8 mouse cellular contexts compared by ENCODE assay signal in genomic region chr16:57393161-57393560, GRCm38 (mm10). TPM values are rescaled to one million over a fixed set of nuclear protein-coding genes. Genes with fewer than 3 reads are reported as not detected.
DNase-seq lines count a peak whose midpoint lies in the region; ATAC-seq and TF ChIP-seq lines count a peak whose summit lies in the region.

No protein-coding gene starts in this region.

- peak overlapping the region; percentile 27; the same call in 1 of the 2 replicates for H3K9ac ChIP-seq in CH12.LX (ENCODE audit: insufficient read depth, low read depth)
- H3K9ac ChIP-seq in limb, embryonic 12.5 days (replicated peaks), result no peak overlapping the region

- peaks cover 5 to 54% of the 10 kb centered on the region in 2 experiments; a peak in 3 of 4 replicates for H3K4me1 ChIP-seq in CH12.LX (ENCODE audit: control insufficient read depth in 1 of 2, insufficient read depth in 2 of 2)
- H3K4me1 ChIP-seq in brown adipose tissue, adult 24 weeks (ENCODE audit: control insufficient read depth, insufficient read depth, insufficient read length, low read length), result peaks cover 2% of the 10 kb centered on the region; the same call in 1 of the 2 replicates
- H3K4me1 ChIP-seq in limb, embryonic 12.5 days (replicated peaks), result peaks cover 21% of the 10 kb centered on the region

- peak; percentile 48 for TF ChIP-seq POLR2A in CH12.LX (IDR thresholded peaks at IDR 0.05; ENCODE audit: low read depth, low read length)

- H3K79me2 ChIP-seq in CH12.LX (replicated peaks; ENCODE audit: control insufficient read depth, extremely low read depth, insufficient read depth, poor library complexity, severe bottlenecking), result no peaks in the 10 kb centered on the region

- dilution Hi-C loops in CH12.LX (cut with MboI; ENCODE audit: extremely low pct_ligation_motif_present, extremely low pct_unique_long_range_greater_than_20kb, low sequenced_read_pairs), result no loop called here

- H3K27ac ChIP-seq in CH12.LX (ENCODE audit: insufficient read depth, low read depth), result peak overlapping the region; percentile 10; the same call in 1 of the 2 replicates
- peak overlapping the region; percentile 62 for H3K27ac ChIP-seq in brown adipose tissue, adult 24 weeks (replicated peaks; ENCODE audit: low read depth, low read length)
- H3K27ac ChIP-seq in limb, embryonic 12.5 days, result peak overlapping the region; percentile 68

- TF ChIP-seq CTCF in CH12.LX (conservative IDR thresholded peaks at IDR 0.05 in 1 of 2, IDR thresholded peaks at IDR 0.05 in 1 of 2; ENCODE audit: low read depth in 2 of 2, low read length in 2 of 2), result no peak

- peak; percentile 9 for TF ChIP-seq RAD21 in CH12.LX (IDR thresholded peaks at IDR 0.05; ENCODE audit: low read depth, low read length)

- intact Hi-C loops in heart, postnatal 10 days (cut with DNase I), result loop anchor here (5.0 kb wide), 1 partner anchor 66 kb away; no protein-coding TSS in a partner anchor

- peaks cover 0 to 10% of the 10 kb centered on the region in 2 experiments for H3K36me3 ChIP-seq in CH12.LX (replicated peaks in 1 of 2; ENCODE audit: control insufficient read depth in 1 of 2, insufficient read depth in 1 of 2, low read length in 1 of 2)
- H3K36me3 ChIP-seq in limb, embryonic 12.5 days, result no peaks in the 10 kb centered on the region

- peak; percentile 82 for TF ChIP-seq EP300 in CH12.LX (IDR thresholded peaks at IDR 0.05; ENCODE audit: low read length)

- in situ Hi-C loops in CH12.LX (cut with MboI; ENCODE audit: low pct_ligation_motif_present, low pct_unique_long_range_greater_than_20kb, low sequenced_read_pairs), result loop anchor here (10.0 to 25.0 kb wide), 3 partner anchors 88 to 281 kb away; partner anchors contain the start of gene Tomm70a

- peak overlapping the region in 1 of 3 experiments; percentile 14 for H3K4me3 ChIP-seq in CH12.LX (replicated peaks in 1 of 3; ENCODE audit: low read depth in 2 of 3, low read length in 2 of 3, poor library complexity in 1 of 3)
- peak overlapping the region; percentile 41 for H3K4me3 ChIP-seq in brown adipose tissue, adult 24 weeks (ENCODE audit: insufficient read depth, low read depth, low read length)
- no peak overlapping the region for H3K4me3 ChIP-seq in limb, embryonic 12.5 days (replicated peaks)

- H3K9me3 ChIP-seq in CH12.LX (replicated peaks; ENCODE audit: low read length), result no peaks in the 10 kb centered on the region
- no peaks in the 10 kb centered on the region for H3K9me3 ChIP-seq in limb, embryonic 12.5 days

- no peak for ATAC-seq in limb, embryonic 12.5 days (ENCODE audit: insufficient number of reproducible peaks, insufficient read depth, low FRiP score, low TSS enrichment, low read depth)

- peak; percentile 89 for DNase-seq in CH12.LX (ENCODE audit: extremely low read depth)
- DNase-seq in heart, postnatal 10 days, result peak; percentile 68 to 70
- no peak for DNase-seq in cerebellum, postnatal 10 days
- no peak for DNase-seq in natural killer cell, adult 2 months (ENCODE audit: low spot score in 2 of 2)
- DNase-seq in left cerebral cortex, adult 8-10 months (ENCODE audit: low spot score in 2 of 2), result no peak
- no peak for DNase-seq in cerebellum, postnatal 36 days

- no peaks in the 10 kb centered on the region for H3K27me3 ChIP-seq in CH12.LX (replicated peaks)
- H3K27me3 ChIP-seq in limb, embryonic 12.5 days, result no peaks in the 10 kb centered on the region

- peak overlapping the region; percentile 56 for H3K4me2 ChIP-seq in CH12.LX (ENCODE audit: insufficient read depth, low read depth, poor library complexity, severe bottlenecking)
- H3K4me2 ChIP-seq in limb, embryonic 12.5 days, result peak overlapping the region; percentile 41

- 37% methylated on average over 11 of the region's 11 CpGs for WGBS in limb, embryonic 12.5 days

TF ChIP-seq in CH12.LX, 34 proteins besides CTCF, POLR2A, EP300 and RAD21:
- TF ChIP-seq ZMIZ1 (IDR thresholded peaks at IDR 0.05; ENCODE audit: low read depth, low read length) (no peak), E2F4 (IDR thresholded peaks at IDR 0.05; ENCODE audit: insufficient replicate concordance, low read depth, low read length) (no peak), POLR2AphosphoS2 (IDR thresholded peaks at IDR 0.05; ENCODE audit: low read depth, low read length) (no peak), TCF12 (IDR thresholded peaks at IDR 0.05; ENCODE audit: low read depth, low read length) (peak; percentile 65), CHD2 (IDR thresholded peaks at IDR 0.05; ENCODE audit: low read length) (peak; percentile 83), JUN (IDR thresholded peaks at IDR 0.05; ENCODE audit: insufficient read depth, low read depth, low read length) (peak; percentile 95), TBP (conservative IDR thresholded peaks at IDR 0.05; ENCODE audit: low read depth, low read length) (no peak), HCFC1 (IDR thresholded peaks at IDR 0.05; ENCODE audit: low read depth, low read length) (peak; percentile 54), ZKSCAN1 (IDR thresholded peaks at IDR 0.05; ENCODE audit: borderline replicate concordance, low read depth, low read length) (no peak), ZC3H11A (IDR thresholded peaks at IDR 0.05; ENCODE audit: low read depth, low read length) (no peak), MYC (IDR thresholded peaks at IDR 0.05; ENCODE audit: low read depth, low read length) (no peak), MEF2A (IDR thresholded peaks at IDR 0.05; ENCODE audit: borderline replicate concordance, low read depth, low read length) (peak; percentile 99), ELF1 (IDR thresholded peaks at IDR 0.05; ENCODE audit: low read depth, low read length) (peak; percentile 87), SIN3A (IDR thresholded peaks at IDR 0.05; ENCODE audit: low read length) (peak; percentile 79), RCOR1 (conservative IDR thresholded peaks at IDR 0.05; ENCODE audit: low read depth, low read length) (peak; percentile 44; the same call in 1 of the 2 replicates), NRF1 (IDR thresholded peaks at IDR 0.05; ENCODE audit: low read depth, low read length) (no peak), JUND (conservative IDR thresholded peaks at IDR 0.05; ENCODE audit: low read depth, low read length) (peak; percentile 88), IRF4 (IDR thresholded peaks at IDR 0.05; ENCODE audit: low read depth, low read length) (peak; percentile 87), GABPA (IDR thresholded peaks at IDR 0.05; ENCODE audit: insufficient replicate concordance, low read depth, low read length) (no peak), SMC3 (IDR thresholded peaks at IDR 0.05; ENCODE audit: low read depth, low read length) (peak; percentile 11; the same call in 1 of the 2 replicates), ETS1 (conservative IDR thresholded peaks at IDR 0.05; ENCODE audit: low read depth, low read length) (peak; percentile 100), MAX (IDR thresholded peaks at IDR 0.05; ENCODE audit: low read length) (peak; percentile 64), UBTF (IDR thresholded peaks at IDR 0.05; ENCODE audit: low read depth, low read length) (peak; percentile 57; the same call in 1 of the 2 replicates), KAT2A (IDR thresholded peaks at IDR 0.05; ENCODE audit: insufficient replicate concordance, low read length) (no peak), USF1 (IDR thresholded peaks at IDR 0.05; ENCODE audit: low read depth, low read length) (no peak), PAX5 (IDR thresholded peaks at IDR 0.05; ENCODE audit: low read length) (no peak), MAFK (IDR thresholded peaks at IDR 0.05; ENCODE audit: insufficient replicate concordance, low read length) (0 out of 2 replicates have a peak, but pooled peaks have one; percentile 52), MAZ (IDR thresholded peaks at IDR 0.05; ENCODE audit: low read depth, low read length) (peak; percentile 63; the same call in 1 of the 2 replicates), NELFE (IDR thresholded peaks at IDR 0.05; ENCODE audit: low read depth, low read length) (no peak), MXI1 (IDR thresholded peaks at IDR 0.05; ENCODE audit: low read depth, low read length) (peak; percentile 31; the same call in 1 of the 2 replicates), BHLHE40 (IDR thresholded peaks at IDR 0.05; ENCODE audit: low read depth, low read length) (peak; percentile 71)
TF ChIP-seq in CH12.LX: peak in this region for 18.

RNA-seq across cellular contexts. Expression of gene Filip1l, which starts 40.3 kb away (rescaled TPM):
- 2.0 and 2.1 TPM in 2 replicates for total RNA-seq in CH12.LX (2012; rRNA removed)
- 5.7 and 6.8 TPM in 2 replicates for total RNA-seq in CH12.LX (2014; rRNA removed)
- 17.6 and 17.9 TPM in 2 replicates for polyA plus RNA-seq in CH12.LX (2012; ENCODE audit: insufficient read length, low read depth)
- 9.1 and 11.5 TPM in 2 replicates for polyA plus RNA-seq in brown adipose tissue, adult 24 weeks (2012; ENCODE audit: insufficient read depth, insufficient read length, missing spikeins)
- total RNA-seq in heart, postnatal 10 days (2021), result 10 to 100 TPM; 51.6 to 56.2 TPM
- 25.5 and 30.4 TPM in 2 replicates for polyA plus RNA-seq in limb, embryonic 12.5 days (2016; fragmentation: Nextera tagmentation; extraction: Ambion mirVana)
- 1 to 10 TPM; 2.5 to 3.6 (median 3.4) TPM for total RNA-seq in left cerebral cortex, adult 8-10 months (2022)

Comparison
In these comparisons a context has a peak if more than half of its experiments do, and no peak if none do; other contexts are left out.
1. DNase-seq: peak in CH12.LX (single experiment) and heart, postnatal 10 days (2 of 2); none in cerebellum, postnatal 10 days (0 of 2), natural killer cell, adult 2 months (0 of 2), left cerebral cortex, adult 8-10 months (0 of 2) and cerebellum, postnatal 36 days (0 of 2).
2. H3K27ac ChIP-seq: peak in every context shown above with its lines; median percentile 68 in limb, embryonic 12.5 days; 62 in brown adipose tissue, adult 24 weeks; 10 in CH12.LX.
3. RNA of gene Filip1l, which starts 40.3 kb away (total RNA-seq): 51.6 to 56.2 TPM in heart, postnatal 10 days; 2.0 to 6.8 TPM in CH12.LX and 2.5 to 3.6 TPM in left cerebral cortex, adult 8-10 months; every median in the first group is over 4 times any median in the second.